Mouse (Mus musculus): ENCODE measurements around the gene Foxc2. TPM values are rescaled to one million over a fixed set of nuclear protein-coding genes. Genes with fewer than 3 reads are reported as not detected.
A peak's percentile ranks its signal among the peaks of the same experiment; 100 is the strongest.

Foxc2 gene
- polyA plus RNA-seq (2012; rRNA removed) (0.06 TPM in 2 replicates), polyA plus RNA-seq (2014; fragmentation: Nextera tagmentation; extraction: Ambion mirVana) (0.06 TPM in 1 of 2 replicates, not detected in the other)

DNA sequence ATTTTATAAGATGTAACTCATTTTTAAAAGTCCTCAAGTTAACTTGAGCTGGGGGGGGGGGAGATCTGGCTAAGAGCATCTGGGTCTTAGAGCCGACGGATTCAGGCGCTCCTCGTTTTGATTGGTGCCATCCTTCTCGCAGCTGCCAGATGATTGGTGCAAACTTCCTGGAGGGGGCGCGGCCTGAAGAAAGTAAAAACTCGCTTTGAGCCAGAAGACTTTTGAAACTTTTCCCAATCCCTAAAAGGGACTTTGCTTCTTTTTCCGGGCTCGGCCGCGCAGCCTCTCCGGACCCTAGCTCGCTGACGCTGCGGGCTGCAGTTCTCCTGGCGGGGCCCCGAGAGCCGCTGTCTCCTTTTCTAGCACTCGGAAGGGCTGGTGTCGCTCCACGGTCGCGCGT is at the start of gene Foxc2:
TSS of gene Foxc2 (plus strand) at position 224 of the 400 bp plus-strand sequence.
- peak within 1 kb of the TSS; percentile 10 to 45; a peak in 2 of 4 replicates for H3K4me3 ChIP-seq (ENCODE audit: insufficient read depth in 1 of 2, low read depth in 2 of 2, low read length in 2 of 2)
- under 1% methylated on average over 25 of the region's 25 CpGs for WGBS (ENCODE audit: insufficient replicate concordance)
- no peak for ATAC-seq (ENCODE audit: insufficient read depth)
- H3K9ac ChIP-seq (replicated peaks) = no peak within 1 kb of the TSS
- peak within 1 kb of the TSS; percentile 34 for H3K4me2 ChIP-seq (ENCODE audit: low read depth)
- H3K27me3 ChIP-seq (ENCODE audit: control insufficient read depth, insufficient read depth, low read length) = peaks cover 76% of the 10 kb centered on the region
- no peaks in the 10 kb centered on the region for H3K36me3 ChIP-seq (replicated peaks; ENCODE audit: control insufficient read depth, insufficient read depth, low read depth)
- peak; percentile 36 to 45 (median 37) for DNase-seq (ENCODE audit: low read depth in 3 of 3, low spot score in 3 of 3)
- TF ChIP-seq EP300 (IDR thresholded peaks at IDR 0.05; ENCODE audit: low read depth) (no peak), CTCF (IDR thresholded peaks at IDR 0.05; ENCODE audit: low read depth) (no peak)
- H3K4me1 ChIP-seq (replicated peaks; ENCODE audit: control insufficient read depth in 2 of 2, insufficient read depth in 2 of 2, low read length in 1 of 2) = no peaks in the 10 kb centered on the region
- no peak within 1 kb of the TSS for H3K27ac ChIP-seq
- no peaks in the 10 kb centered on the region for H3K9me3 ChIP-seq (ENCODE audit: control insufficient read depth, low read length)

DNA sequence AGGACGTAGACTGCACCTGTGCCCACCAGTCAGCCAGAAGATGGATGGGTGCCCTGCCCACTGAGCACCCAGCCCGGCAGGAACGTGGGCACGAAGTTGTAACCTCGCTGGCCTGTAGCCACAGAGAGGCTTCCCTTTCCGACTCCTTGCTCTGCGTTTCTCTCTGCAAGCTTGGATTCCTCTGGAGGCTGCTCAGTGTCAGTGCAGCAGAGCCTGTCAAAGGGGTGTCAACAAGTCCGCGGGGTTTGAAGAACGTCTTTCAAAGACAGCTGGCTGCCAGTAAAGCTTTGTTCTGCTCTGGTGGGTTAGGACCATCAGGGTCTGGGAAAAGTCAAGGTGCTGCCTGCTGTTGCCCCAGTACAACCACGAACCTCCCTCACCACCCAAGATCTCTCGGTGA is 44.5 kb upstream of the Foxc2 start:
- Histone ChIP-seq H3K27ac (no peak overlapping the region), H3K9ac (replicated peaks) (no peak overlapping the region), H3K4me2 (ENCODE audit: low read depth) (no peak overlapping the region), H3K36me3 (replicated peaks; ENCODE audit: control insufficient read depth, insufficient read depth, low read depth) (no peaks in the 10 kb centered on the region), H3K4me1 (replicated peaks; ENCODE audit: control insufficient read depth in 2 of 2, insufficient read depth in 2 of 2, low read length in 1 of 2) (no peaks in the 10 kb centered on the region), H3K9me3 (ENCODE audit: control insufficient read depth, low read length) (no peaks in the 10 kb centered on the region), H3K27me3 (ENCODE audit: control insufficient read depth, insufficient read depth, low read length) (peaks cover 48% of the 10 kb centered on the region), H3K4me3 (ENCODE audit: insufficient read depth in 1 of 2, low read depth in 2 of 2, low read length in 2 of 2) (no peak overlapping the region)
- WGBS (ENCODE audit: insufficient replicate concordance) = 5% methylated on average over 12 of the region's 12 CpGs
- ATAC-seq (ENCODE audit: insufficient read depth) = no peak
- DNase-seq (ENCODE audit: low read depth in 3 of 3, low spot score in 3 of 3) = no peak
- TF ChIP-seq CTCF (IDR thresholded peaks at IDR 0.05; ENCODE audit: low read depth) = peak; percentile 16; the same call in 1 of the 2 replicates
- no peak for TF ChIP-seq EP300 (IDR thresholded peaks at IDR 0.05; ENCODE audit: low read depth)

DNA sequence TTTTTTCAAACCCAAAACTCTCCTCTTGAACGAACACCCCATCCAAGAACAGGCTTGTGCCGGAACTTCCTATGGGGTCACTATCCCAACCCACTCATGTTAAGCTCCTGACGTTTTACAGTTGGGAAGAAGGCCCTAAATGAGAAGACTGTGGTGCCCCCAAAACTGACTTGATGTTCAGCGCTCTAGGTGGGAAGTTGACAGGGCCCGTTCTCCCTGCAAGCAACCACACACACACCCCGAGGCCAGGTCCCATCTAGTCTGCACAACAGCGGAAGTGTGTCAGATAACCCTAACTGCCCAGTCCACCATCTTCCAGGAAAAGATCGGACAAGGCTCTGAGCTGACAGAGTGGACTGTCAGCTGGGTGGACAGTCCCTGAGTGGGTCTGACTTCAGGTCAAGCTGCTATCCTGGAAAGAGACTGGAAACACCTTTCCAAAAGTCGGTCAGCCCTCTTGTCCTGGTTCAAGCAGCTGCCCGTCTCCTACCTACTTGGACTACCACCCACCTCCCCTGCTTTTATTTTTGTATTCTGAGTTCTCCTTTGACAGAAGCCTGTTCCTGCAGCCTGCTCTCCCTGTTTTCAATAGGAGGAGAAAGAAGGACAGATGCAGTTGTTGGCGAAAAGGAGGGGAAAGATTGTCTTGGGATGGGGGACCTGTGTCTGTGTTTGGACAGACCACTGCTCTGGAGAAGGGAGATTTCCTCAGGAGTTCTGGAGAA is 43.4 kb upstream of the Foxc2 start:
- H3K27ac ChIP-seq = no peak overlapping the region
- H3K9me3 ChIP-seq (ENCODE audit: control insufficient read depth, low read length) = no peaks in the 10 kb centered on the region
- DNase-seq (ENCODE audit: low read depth in 3 of 3, low spot score in 3 of 3) (no peak), ATAC-seq (ENCODE audit: insufficient read depth) (no peak)
- H3K4me1 ChIP-seq (replicated peaks; ENCODE audit: control insufficient read depth in 2 of 2, insufficient read depth in 2 of 2, low read length in 1 of 2) = no peaks in the 10 kb centered on the region
- no peak overlapping the region for H3K4me3 ChIP-seq (ENCODE audit: insufficient read depth in 1 of 2, low read depth in 2 of 2, low read length in 2 of 2)
- 16% methylated on average over 11 of the region's 11 CpGs for WGBS (ENCODE audit: insufficient replicate concordance)
- no peak overlapping the region for H3K9ac ChIP-seq (replicated peaks)
- H3K4me2 ChIP-seq (ENCODE audit: low read depth) = no peak overlapping the region
- no peaks in the 10 kb centered on the region for H3K36me3 ChIP-seq (replicated peaks; ENCODE audit: control insufficient read depth, insufficient read depth, low read depth)
- TF ChIP-seq EP300 (IDR thresholded peaks at IDR 0.05; ENCODE audit: low read depth) (no peak), CTCF (IDR thresholded peaks at IDR 0.05; ENCODE audit: low read depth) (no peak)
- H3K27me3 ChIP-seq (ENCODE audit: control insufficient read depth, insufficient read depth, low read length) = peaks cover 59% of the 10 kb centered on the region

DNA sequence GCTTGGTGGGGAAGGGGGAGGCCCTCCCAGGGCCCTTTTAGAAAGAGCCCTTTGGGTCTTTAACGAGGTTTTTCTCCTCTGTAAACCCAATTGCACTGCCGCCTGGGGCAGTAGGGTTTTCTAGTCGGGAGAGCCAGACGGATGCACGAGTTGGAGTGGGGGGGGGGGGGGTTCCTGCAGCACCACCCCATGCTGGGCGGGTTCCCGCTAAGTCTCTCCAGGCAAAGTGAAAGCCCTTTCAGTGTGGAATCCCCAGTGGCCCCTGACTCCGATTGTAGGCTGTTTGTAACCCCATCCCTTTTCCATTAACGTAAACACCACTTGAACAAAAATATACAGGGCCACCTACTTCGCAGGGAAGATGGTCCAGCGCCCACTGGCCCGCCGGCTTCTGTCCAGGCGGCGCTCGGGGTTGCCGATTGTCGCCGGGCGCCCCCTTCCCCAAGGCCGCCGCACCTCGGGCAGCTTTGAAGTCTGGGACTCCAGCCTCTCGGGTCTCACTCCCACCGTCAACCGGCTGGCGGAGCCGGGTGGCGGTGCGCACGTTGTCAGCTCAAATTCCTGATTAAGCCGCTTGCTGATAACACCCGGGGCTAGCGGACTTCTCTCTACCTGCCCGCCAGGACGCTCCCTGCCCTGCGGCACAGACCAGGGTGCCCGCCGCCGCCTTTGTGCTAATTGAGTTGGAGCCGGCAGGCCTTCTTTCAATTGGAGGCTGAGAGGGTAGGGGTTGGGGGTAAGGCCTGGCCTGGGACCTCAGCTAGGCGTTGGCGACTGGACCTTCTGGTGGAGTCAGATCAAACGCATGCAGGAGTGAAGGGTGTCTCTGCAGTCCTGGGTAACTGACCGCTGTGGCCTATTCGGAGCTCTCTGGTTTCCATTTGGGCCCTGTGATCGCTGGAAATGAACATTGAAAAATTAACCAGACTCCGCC is 42.5 kb upstream of the Foxc2 start:
- WGBS (ENCODE audit: insufficient replicate concordance) = 4% methylated on average over 48 of the region's 48 CpGs
- H3K4me3 ChIP-seq (ENCODE audit: insufficient read depth in 1 of 2, low read depth in 2 of 2, low read length in 2 of 2) = no peak overlapping the region
- TF ChIP-seq EP300 (IDR thresholded peaks at IDR 0.05; ENCODE audit: low read depth) = no peak
- TF ChIP-seq CTCF (IDR thresholded peaks at IDR 0.05; ENCODE audit: low read depth) = no peak
- no peak for DNase-seq (ENCODE audit: low read depth in 3 of 3, low spot score in 3 of 3)
- no peak overlapping the region for H3K9ac ChIP-seq (replicated peaks)
- peak overlapping the region; percentile 4; the same call in 1 of the 2 replicates for H3K4me2 ChIP-seq (ENCODE audit: low read depth)
- H3K9me3 ChIP-seq (ENCODE audit: control insufficient read depth, low read length) = no peaks in the 10 kb centered on the region
- H3K27ac ChIP-seq = no peak overlapping the region
- ATAC-seq (ENCODE audit: insufficient read depth) = no peak
- no peaks in the 10 kb centered on the region for H3K4me1 ChIP-seq (replicated peaks; ENCODE audit: control insufficient read depth in 2 of 2, insufficient read depth in 2 of 2, low read length in 1 of 2)
- H3K27me3 ChIP-seq (ENCODE audit: control insufficient read depth, insufficient read depth, low read length) = peaks cover 66% of the 10 kb centered on the region
- H3K36me3 ChIP-seq (replicated peaks; ENCODE audit: control insufficient read depth, insufficient read depth, low read depth) = no peaks in the 10 kb centered on the region
